30 mouse cellular contexts compared by ENCODE assay signal in genomic region chr4:57704575-57704974, GRCm38 (mm10). TPM values are rescaled to one million over a fixed set of nuclear protein-coding genes. Genes with fewer than 3 reads are reported as not detected.
A peak's percentile ranks its signal among the peaks of the same experiment; 100 is the strongest.
DNase-seq lines count a peak whose midpoint lies in the region; ATAC-seq lines count a peak whose summit lies in the region.
"Had no signal": no experiment of that assay in that cellular context is flagged by ENCODE, and none has a peak within 500 bp of the region (broad histone marks: within the 10 kb centered on the region; RNA-seq: fewer than 3 reads in every experiment).

No protein-coding gene starts in this region.

- ATAC-seq in kidney, embryonic 16.5 days (ENCODE audit: low FRiP score, low TSS enrichment) = no peak
- peak; percentile 66 for ATAC-seq in common myeloid progenitor, adult 5-6 weeks (replicated peaks; ENCODE audit: low read depth, poor library complexity, severe bottlenecking)
- ATAC-seq in neutrophil, adult 5-6 weeks (ENCODE audit: extremely low read depth, insufficient number of reproducible peaks, low FRiP score, poor library complexity, severe bottlenecking) = peak; percentile 84; the same call in 1 of the 2 replicates
- ATAC-seq in intestine, embryonic 16.5 days = no peak
- ATAC-seq: forebrain, postnatal 0 days; hindbrain, embryonic 16.5 days; intestine, embryonic 15.5 days; midbrain, embryonic 15.5 days; Patski had no signal

- H3K9me3 ChIP-seq in kidney, embryonic 16.5 days (ENCODE audit: low read length) = no peaks in the 10 kb centered on the region
- H3K9me3 ChIP-seq in intestine, embryonic 16.5 days (ENCODE audit: control insufficient read depth, low read length) = no peaks in the 10 kb centered on the region
- H3K9me3 ChIP-seq: embryonic facial prominence, embryonic 13.5 days; forebrain, embryonic 12.5 days; intestine, embryonic 15.5 days; limb, embryonic 15.5 days; midbrain, embryonic 10.5 days; midbrain, embryonic 15.5 days; neural tube, embryonic 15.5 days had no signal

- H3K9ac ChIP-seq in kidney, embryonic 16.5 days (replicated peaks; ENCODE audit: low read length) = no peak overlapping the region
- H3K9ac ChIP-seq in intestine, embryonic 16.5 days (ENCODE audit: low read depth, low read length) = no peak overlapping the region
- H3K9ac ChIP-seq: embryonic facial prominence, embryonic 13.5 days; forebrain, embryonic 12.5 days; forebrain, postnatal 0 days; intestine, embryonic 15.5 days; limb, embryonic 15.5 days; liver, embryonic 14.5 days; midbrain, embryonic 15.5 days; neural tube, embryonic 15.5 days had no signal

- no peak for DNase-seq in kidney, postnatal 4 days
- peak; percentile 54 to 62 for DNase-seq in B cell, adult 2 months
- no peak for DNase-seq in T-cell, adult 2 months (ENCODE audit: low spot score)
- DNase-seq: adrenal gland, postnatal 14 days; cerebellum, adult 11-12 months; cerebellum, adult 9-11 months; forebrain, postnatal 0 days; heart, postnatal 14 days; kidney, adult 9 months; left cerebral cortex, postnatal 4 days; lung, adult 2 months; lung, postnatal 10 days; right cerebral cortex, adult 18-20 months; spleen, adult 18-20 months; thymus, postnatal 25 days had no signal

- H3K4me3 ChIP-seq in kidney, embryonic 16.5 days (ENCODE audit: low read length) = no peak overlapping the region
- no peak overlapping the region for H3K4me3 ChIP-seq in intestine, embryonic 16.5 days (ENCODE audit: low read length)
- H3K4me3 ChIP-seq: embryonic facial prominence, embryonic 13.5 days; forebrain, embryonic 12.5 days; intestine, embryonic 15.5 days; limb, embryonic 15.5 days; midbrain, embryonic 10.5 days; midbrain, embryonic 15.5 days; neural tube, embryonic 15.5 days had no signal

- no peaks in the 10 kb centered on the region for H3K27me3 ChIP-seq in kidney, embryonic 16.5 days (ENCODE audit: insufficient read depth, low read length)
- H3K27me3 ChIP-seq in intestine, embryonic 16.5 days (replicated peaks; ENCODE audit: control insufficient read depth, insufficient read depth, low read length) = no peaks in the 10 kb centered on the region
- H3K27me3 ChIP-seq: embryonic facial prominence, embryonic 13.5 days; forebrain, embryonic 12.5 days; intestine, embryonic 15.5 days; limb, embryonic 15.5 days; midbrain, embryonic 15.5 days; neural tube, embryonic 15.5 days; Patski had no signal

- H3K4me2 ChIP-seq in kidney, embryonic 16.5 days (replicated peaks; ENCODE audit: low read depth, low read length) = no peak overlapping the region
- H3K4me2 ChIP-seq in intestine, embryonic 16.5 days (ENCODE audit: low read depth, low read length) = no peak overlapping the region
- H3K4me2 ChIP-seq: embryonic facial prominence, embryonic 13.5 days; forebrain, embryonic 12.5 days; intestine, embryonic 15.5 days; limb, embryonic 15.5 days; midbrain, embryonic 15.5 days; neural tube, embryonic 15.5 days had no signal

- peak overlapping the region; percentile 75; the same call in 1 of the 2 replicates for H3K27ac ChIP-seq in kidney, embryonic 16.5 days (ENCODE audit: low read length)
- H3K27ac ChIP-seq in intestine, embryonic 16.5 days (ENCODE audit: low read length) = no peak overlapping the region
- H3K27ac ChIP-seq: embryonic facial prominence, embryonic 13.5 days; forebrain, embryonic 12.5 days; intestine, embryonic 15.5 days; limb, embryonic 15.5 days; liver, embryonic 14.5 days; macrophage; midbrain, embryonic 10.5 days; midbrain, embryonic 15.5 days; neural tube, embryonic 15.5 days had no signal

- peaks cover 10% of the 10 kb centered on the region; the same call in 1 of the 2 replicates for H3K4me1 ChIP-seq in kidney, embryonic 16.5 days (ENCODE audit: insufficient read depth, low read length)
- H3K4me1 ChIP-seq in intestine, embryonic 16.5 days (ENCODE audit: control insufficient read depth, insufficient read depth, low read length) = no peaks in the 10 kb centered on the region
- H3K4me1 ChIP-seq: embryonic facial prominence, embryonic 13.5 days; forebrain, embryonic 12.5 days; intestine, embryonic 15.5 days; midbrain, embryonic 15.5 days; neural tube, embryonic 15.5 days had no signal

- WGBS in kidney, embryonic 16.5 days = 87% methylated on average over 7 of the region's 7 CpGs
- 92% methylated on average over 7 of the region's 7 CpGs for WGBS in intestine, embryonic 16.5 days

- no peaks in the 10 kb centered on the region for H3K36me3 ChIP-seq in kidney, embryonic 16.5 days (ENCODE audit: insufficient read depth, low read length)
- H3K36me3 ChIP-seq in intestine, embryonic 16.5 days (ENCODE audit: control insufficient read depth, insufficient read depth, low read length) = no peaks in the 10 kb centered on the region
- H3K36me3 ChIP-seq: forebrain, embryonic 12.5 days; intestine, embryonic 15.5 days; midbrain, embryonic 10.5 days; midbrain, embryonic 15.5 days had no signal

RNA-seq across cellular contexts. Expression of gene Akap2, which starts 12.9 kb away (rescaled TPM):
- polyA plus RNA-seq in kidney, embryonic 16.5 days (2015; fragmentation: Nextera tagmentation; extraction: Ambion mirVana) = 28.2 and 28.4 TPM in 2 replicates
- total RNA-seq in common myeloid progenitor, adult 5-6 weeks (2017) = 2.2 TPM in 1 of 2 replicates, not detected in the other
- 7.4 and 8.2 TPM in 2 replicates for total RNA-seq in neutrophil, adult 5-6 weeks (2017)
- polyA plus RNA-seq in intestine, embryonic 16.5 days (2015; fragmentation: Nextera tagmentation; extraction: Ambion mirVana) = 18.6 and 20.3 TPM in 2 replicates

Comparison
In these comparisons a context has a peak if more than half of its experiments do, and no peak if none do; other contexts are left out.
1. ATAC-seq: peak in common myeloid progenitor, adult 5-6 weeks (single experiment) and neutrophil, adult 5-6 weeks (single experiment); none in kidney, embryonic 16.5 days (single experiment) and intestine, embryonic 16.5 days (single experiment).
2. DNase-seq: peak in B cell, adult 2 months (2 of 2); none in kidney, postnatal 4 days (0 of 2) and T-cell, adult 2 months (single experiment).